ENCODE assay signal across 12 mouse cellular contexts in genomic region chr16:34938248-34938647, GRCm38 (mm10).
DNase-seq lines count a peak whose midpoint lies in the region; ATAC-seq and TF ChIP-seq lines count a peak whose summit lies in the region.
"Had no signal": no experiment of that assay in that cellular context is flagged by ENCODE, and none has a peak within 500 bp of the region (broad histone marks: within the 10 kb centered on the region; RNA-seq: fewer than 3 reads in every experiment).

No protein-coding gene starts in this region.

- no peaks in the 10 kb centered on the region for H3K36me3 ChIP-seq in forebrain, embryonic 10.5 days (replicated peaks)
- H3K36me3 ChIP-seq in forebrain, postnatal 0 days (ENCODE audit: insufficient read depth), result no peaks in the 10 kb centered on the region
- H3K36me3 ChIP-seq in kidney, adult 2 months (ENCODE audit: control insufficient read depth, insufficient read depth, low read length), result no peaks in the 10 kb centered on the region; the same call in 1 of the 2 replicates
- no peaks in the 10 kb centered on the region for H3K36me3 ChIP-seq in limb, embryonic 15.5 days

- H3K4me3 ChIP-seq in forebrain, embryonic 10.5 days, result no peak overlapping the region
- H3K4me3 ChIP-seq in forebrain, postnatal 0 days (ENCODE audit: low read depth, low read length), result no peak overlapping the region
- no peak overlapping the region for H3K4me3 ChIP-seq in kidney, adult 2 months (ENCODE audit: insufficient read depth, low read depth, low read length)
- no peak overlapping the region for H3K4me3 ChIP-seq in embryonic fibroblast, embryonic 13.5 days (ENCODE audit: insufficient read depth, low read length)
- no peak overlapping the region for H3K4me3 ChIP-seq in limb, embryonic 15.5 days
- H3K4me3 ChIP-seq in layer of hippocampus, adult 2 months, result no peak overlapping the region
- H3K4me3 ChIP-seq: forebrain, embryonic 13.5 days had no signal

- no peak for TF ChIP-seq CTCF in forebrain, postnatal 0 days (IDR thresholded peaks at IDR 0.05; ENCODE audit: low read depth)
- no peak for TF ChIP-seq CTCF in kidney, adult 2 months (conservative IDR thresholded peaks at IDR 0.05; ENCODE audit: insufficient read depth, insufficient read length, low read depth, low read length)
- TF ChIP-seq CTCF in embryonic fibroblast, embryonic 13.5 days (IDR thresholded peaks at IDR 0.05; ENCODE audit: borderline replicate concordance, insufficient read depth, low read length), result no peak
- TF ChIP-seq CTCF in layer of hippocampus, adult 2 months (conservative IDR thresholded peaks at IDR 0.05), result no peak

- H3K9ac ChIP-seq in forebrain, postnatal 0 days, result no peak overlapping the region
- H3K9ac ChIP-seq in limb, embryonic 15.5 days, result no peak overlapping the region
- H3K9ac ChIP-seq: forebrain, embryonic 13.5 days had no signal

- H3K4me2 ChIP-seq in forebrain, postnatal 0 days (ENCODE audit: low read depth), result no peak overlapping the region
- H3K4me2 ChIP-seq in limb, embryonic 15.5 days, result no peak overlapping the region
- H3K4me2 ChIP-seq: forebrain, embryonic 13.5 days; midbrain, embryonic 11.5 days had no signal

- 86% methylated on average over 2 of the region's 2 CpGs for WGBS in forebrain, embryonic 10.5 days
- 81% methylated on average over 2 of the region's 2 CpGs for WGBS in forebrain, postnatal 0 days
- 48% methylated on average over 2 of the region's 2 CpGs for WGBS in kidney, adult 2 months
- WGBS in limb, embryonic 15.5 days, result 71% methylated on average over 2 of the region's 2 CpGs

- no peaks in the 10 kb centered on the region for H3K9me3 ChIP-seq in forebrain, embryonic 10.5 days
- no peaks in the 10 kb centered on the region for H3K9me3 ChIP-seq in forebrain, postnatal 0 days (ENCODE audit: low read length)
- H3K9me3 ChIP-seq in limb, embryonic 15.5 days, result no peaks in the 10 kb centered on the region
- H3K9me3 ChIP-seq: forebrain, embryonic 13.5 days had no signal

- peaks cover 68% of the 10 kb centered on the region for H3K4me1 ChIP-seq in forebrain, embryonic 10.5 days
- H3K4me1 ChIP-seq in forebrain, postnatal 0 days (ENCODE audit: insufficient read depth), result no peaks in the 10 kb centered on the region
- peaks cover 49% of the 10 kb centered on the region for H3K4me1 ChIP-seq in kidney, adult 2 months (ENCODE audit: control insufficient read depth, insufficient read depth, low read length)
- H3K4me1 ChIP-seq in embryonic fibroblast, embryonic 13.5 days (ENCODE audit: control insufficient read depth, insufficient read depth, low read length), result peaks cover 18% of the 10 kb centered on the region
- peaks cover 56% of the 10 kb centered on the region for H3K4me1 ChIP-seq in limb, embryonic 15.5 days
- H3K4me1 ChIP-seq: forebrain, embryonic 13.5 days had no signal

- TF ChIP-seq POLR2A in kidney, adult 2 months (IDR thresholded peaks at IDR 0.05; ENCODE audit: low read depth, low read length), result no peak
- TF ChIP-seq POLR2A in embryonic fibroblast, embryonic 13.5 days (IDR thresholded peaks at IDR 0.05; ENCODE audit: low read depth, low read length), result no peak

- no peak for DNase-seq in forebrain, embryonic 10.5 days (ENCODE audit: extremely low spot score, low spot score)
- no peak for DNase-seq in forebrain, postnatal 0 days
- peak; percentile 62 for DNase-seq in kidney, adult 2 months
- no peak for DNase-seq in kidney, postnatal 10 days
- no peak for DNase-seq in layer of hippocampus, adult 2 months (ENCODE audit: low spot score in 2 of 2)
- DNase-seq: right cerebral cortex, postnatal 25 days; thymus, postnatal 25 days had no signal

- H3K27me3 ChIP-seq in forebrain, embryonic 10.5 days (ENCODE audit: poor library complexity, severe bottlenecking), result no peaks in the 10 kb centered on the region
- H3K27me3 ChIP-seq in forebrain, postnatal 0 days (ENCODE audit: insufficient read depth, low read length), result no peaks in the 10 kb centered on the region
- no peaks in the 10 kb centered on the region for H3K27me3 ChIP-seq in kidney, adult 2 months (replicated peaks; ENCODE audit: control insufficient read depth, insufficient read depth, low read length)
- peaks cover 4% of the 10 kb centered on the region; the same call in 1 of the 2 replicates for H3K27me3 ChIP-seq in limb, embryonic 15.5 days
- H3K27me3 ChIP-seq: forebrain, embryonic 13.5 days had no signal

- H3K27ac ChIP-seq in forebrain, embryonic 10.5 days, result peak overlapping the region; percentile 77
- H3K27ac ChIP-seq in forebrain, postnatal 0 days (ENCODE audit: low read depth, low read length), result no peak overlapping the region
- H3K27ac ChIP-seq in kidney, adult 2 months (ENCODE audit: insufficient read depth, low read depth, low read length), result peak overlapping the region; percentile 83
- 0 out of 2 replicates have a peak overlapping the region, but pooled peaks have one; percentile 82 for H3K27ac ChIP-seq in embryonic fibroblast, embryonic 13.5 days (ENCODE audit: insufficient read depth, low read length)
- peak overlapping the region; percentile 40 for H3K27ac ChIP-seq in limb, embryonic 15.5 days
- no peak overlapping the region for H3K27ac ChIP-seq in layer of hippocampus, adult 2 months
- H3K27ac ChIP-seq: forebrain, embryonic 13.5 days had no signal

- ATAC-seq in forebrain, postnatal 0 days, result no peak
- no peak for ATAC-seq in limb, embryonic 15.5 days (ENCODE audit: insufficient number of reproducible peaks, low FRiP score, low TSS enrichment, low read depth)
- no peak for ATAC-seq in inflammation-experienced regulatory T-cells, adult 6 months
- ATAC-seq: forebrain, embryonic 13.5 days had no signal

Comparison
In these comparisons a context has a peak if more than half of its experiments do, and no peak if none do; other contexts are left out.
1. H3K27ac ChIP-seq: peak in forebrain, embryonic 10.5 days (single experiment), kidney, adult 2 months (single experiment), embryonic fibroblast, embryonic 13.5 days (single experiment) and limb, embryonic 15.5 days (single experiment); none in forebrain, postnatal 0 days (single experiment) and layer of hippocampus, adult 2 months (single experiment).